Mouse (Mus musculus) intestine, embryonic 16.5 days (tissue): Measurements from ENCODE around the gene Pxt1. TPM values are rescaled to one million over a fixed set of nuclear protein-coding genes. Genes with fewer than 3 reads are reported as not detected.
"Not testable (repeated sequence)": the region's sequence is repeated elsewhere in the genome, so short reads cannot be mapped to it uniquely, and the experiment has no call there.

Source experiments
- ATAC-seq: fragments of 200-750 bp; cut with Nextera tagmentation; 2 replicates; pipeline ENCODE4 v1.8.0; 2017; ENCODE audit warnings: moderate TSS enrichment, moderate library complexity
- H3K27ac ChIP-seq: fragments of 300-500 bp; sonication (generic); 2 replicates; pipeline ENCODE4 v1.5.1; 2014; ENCODE audit warnings: mild to moderate bottlenecking, low read length
- H3K27me3 ChIP-seq: fragments of 300-500 bp; sonication (generic); replicated peaks from 2 replicates; pipeline ENCODE4 v1.6.1; 2014; ENCODE audit warnings: low read length, control low read depth, mixed read lengths; ENCODE audit not compliant: control insufficient read depth, insufficient read depth
- H3K36me3 ChIP-seq: fragments of 300-500 bp; sonication (generic); 2 replicates; pipeline ENCODE4 v1.6.1; 2014; ENCODE audit warnings: low read length, control low read depth; ENCODE audit not compliant: control insufficient read depth, insufficient read depth
- H3K4me1 ChIP-seq: fragments of 300-500 bp; sonication (generic); 2 replicates; pipeline ENCODE4 v1.6.1; 2014; ENCODE audit warnings: low read length, control low read depth, mixed read lengths; ENCODE audit not compliant: control insufficient read depth, insufficient read depth
- H3K4me2 ChIP-seq: fragments of 300-500 bp; sonication (generic); 2 replicates; pipeline ENCODE4 v1.6.1; 2014; ENCODE audit warnings: low read depth, low read length, control low read depth
- H3K4me3 ChIP-seq: fragments of 300-500 bp; sonication (generic); 2 replicates; pipeline ENCODE4 v1.5.1; 2014; ENCODE audit warnings: mild to moderate bottlenecking, low read length
- H3K9ac ChIP-seq: fragments of 300-500 bp; sonication (generic); 2 replicates; pipeline ENCODE4 v1.6.1; 2014; ENCODE audit warnings: low read depth, low read length
- H3K9me3 ChIP-seq: fragments of 300-500 bp; sonication (generic); 2 replicates; pipeline ENCODE4 v1.6.1; 2016; ENCODE audit warnings: low read length, control low read depth; ENCODE audit not compliant: control insufficient read depth
- WGBS: fragments of 180-500 bp; shearing (Covaris S2); extraction: QIAGEN DNeasy Blood & Tissue Kit; methylation state at CpG from one replicate; pipeline ENCODE4 v1.1.7; 2014; 5-methylcytosine and 5-hydroxymethylcytosine counted together
- polyA plus RNA-seq: library from polyadenylated mRNA; unstranded; fragments of >200 nt; fragmentation: Nextera tagmentation; extraction: Ambion mirVana; gene quantifications from 2 replicates; pipeline ENCODE4 v1.2.1, GENCODE M21; 2015

Gene Pxt1
- not detected in 2 replicates for polyA plus RNA-seq

- no peaks in the 10 kb centered on the region for H3K4me1 ChIP-seq
- H3K9ac ChIP-seq = no peak within 1 kb of the TSS
- no peak within 1 kb of the TSS for H3K4me3 ChIP-seq
- no peaks in the 10 kb centered on the region for H3K9me3 ChIP-seq
- no peak within 1 kb of the TSS for H3K4me2 ChIP-seq
- no peaks in the 10 kb centered on the region for H3K36me3 ChIP-seq
- H3K27me3 ChIP-seq = no peaks in the 10 kb centered on the region
- no peak within 1 kb of the TSS for H3K27ac ChIP-seq
- 85% methylated on average over 7 of the region's 7 CpGs for WGBS
- ATAC-seq = no peak
Observed at GRCm38 (mm10) chr17:28943740-28944139, at the start of gene Pxt1. Gene Pxt1, minus strand, starts transcription at chr17:28943840.

GRCm38 (mm10) chr17:28993004-28993403 lies 49.4 kb upstream of the Pxt1 start:
- H3K4me3 ChIP-seq, H3K36me3 ChIP-seq, H3K27ac ChIP-seq, H3K4me2 ChIP-seq, H3K9ac ChIP-seq, H3K4me1 ChIP-seq, H3K9me3 ChIP-seq, ATAC-seq, H3K27me3 ChIP-seq: not testable (repeated sequence)
- 96% methylated on average over 1 of the region's 1 CpGs for WGBS

- Histone ChIP-seq H3K36me3 (peaks cover 10% of the 10 kb centered on the region), H3K4me3 (no peak overlapping the region), H3K4me2 (no peak overlapping the region), H3K4me1 (no peaks in the 10 kb centered on the region), H3K9ac (no peak overlapping the region), H3K27me3 (no peaks in the 10 kb centered on the region), H3K9me3 (no peaks in the 10 kb centered on the region), H3K27ac (no peak overlapping the region)
- WGBS = 51% methylated on average over 7 of the region's 7 CpGs
- ATAC-seq = no peak
Observed at GRCm38 (mm10) chr17:28992105-28992504, 48.5 kb upstream of the Pxt1 start.

- H3K36me3 ChIP-seq = peaks cover 13% of the 10 kb centered on the region
- no peaks in the 10 kb centered on the region for H3K27me3 ChIP-seq
- H3K4me3 ChIP-seq = no peak overlapping the region
- H3K4me2 ChIP-seq = no peak overlapping the region
- H3K4me1 ChIP-seq = no peaks in the 10 kb centered on the region
- WGBS = 69% methylated on average over 9 of the region's 9 CpGs
- H3K27ac ChIP-seq = no peak overlapping the region
- no peaks in the 10 kb centered on the region for H3K9me3 ChIP-seq
- no peak for ATAC-seq
- no peak overlapping the region for H3K9ac ChIP-seq
Observed at GRCm38 (mm10) chr17:28991286-28991685, 47.6 kb upstream of the Pxt1 start.

- 67% methylated on average over 4 of the region's 4 CpGs for WGBS
Observed at GRCm38 (mm10) chr17:28990060-28990459, 46.4 kb upstream of the Pxt1 start.

GRCm38 (mm10) chr17:28988996-28989395 lies 45.4 kb upstream of the Pxt1 start:
- H3K9ac ChIP-seq = no peak overlapping the region
- H3K4me1 ChIP-seq = no peaks in the 10 kb centered on the region
- H3K4me3 ChIP-seq = no peak overlapping the region
- H3K27ac ChIP-seq = no peak overlapping the region
- H3K36me3 ChIP-seq = peaks cover 13% of the 10 kb centered on the region
- ATAC-seq = no peak
- H3K27me3 ChIP-seq = no peaks in the 10 kb centered on the region
- WGBS = 83% methylated on average over 3 of the region's 3 CpGs
- H3K9me3 ChIP-seq = no peaks in the 10 kb centered on the region
- no peak overlapping the region for H3K4me2 ChIP-seq

More at GRCm38 (mm10) chr17:28990060-28990459, 46.4 kb upstream of the Pxt1 start:
- H3K4me1 ChIP-seq = no peaks in the 10 kb centered on the region
- no peak overlapping the region for H3K4me3 ChIP-seq
- no peaks in the 10 kb centered on the region for H3K9me3 ChIP-seq
- no peak overlapping the region for H3K27ac ChIP-seq
- H3K36me3 ChIP-seq = peaks cover 13% of the 10 kb centered on the region
- H3K9ac ChIP-seq = no peak overlapping the region
- ATAC-seq = no peak
- no peaks in the 10 kb centered on the region for H3K27me3 ChIP-seq
- no peak overlapping the region for H3K4me2 ChIP-seq

GRCm38 (mm10) chr17:28988291-28988690 lies 44.7 kb upstream of the Pxt1 start:
- no peak overlapping the region for H3K4me2 ChIP-seq
- no peaks in the 10 kb centered on the region for H3K27me3 ChIP-seq
- no peak overlapping the region for H3K9ac ChIP-seq
- no peaks in the 10 kb centered on the region for H3K4me1 ChIP-seq
- no peak overlapping the region for H3K4me3 ChIP-seq
- ATAC-seq = no peak
- H3K36me3 ChIP-seq = peaks cover 13% of the 10 kb centered on the region
- H3K9me3 ChIP-seq = no peaks in the 10 kb centered on the region
- no peak overlapping the region for H3K27ac ChIP-seq
- WGBS = 70% methylated on average over 4 of the region's 4 CpGs

- H3K4me1 ChIP-seq = no peaks in the 10 kb centered on the region
- H3K27ac ChIP-seq = no peak overlapping the region
- no peaks in the 10 kb centered on the region for H3K27me3 ChIP-seq
- WGBS = 68% methylated on average over 4 of the region's 4 CpGs
- H3K9me3 ChIP-seq = no peaks in the 10 kb centered on the region
- no peak for ATAC-seq
- peaks cover 13% of the 10 kb centered on the region for H3K36me3 ChIP-seq
- H3K4me2 ChIP-seq = no peak overlapping the region
- no peak overlapping the region for H3K9ac ChIP-seq
- no peak overlapping the region for H3K4me3 ChIP-seq
Observed at GRCm38 (mm10) chr17:28987713-28988112, 44.1 kb upstream of the Pxt1 start.

- ATAC-seq = no peak
- H3K4me1 ChIP-seq = no peaks in the 10 kb centered on the region
- no peak overlapping the region for H3K4me2 ChIP-seq
- H3K27me3 ChIP-seq = no peaks in the 10 kb centered on the region
- no peaks in the 10 kb centered on the region for H3K9me3 ChIP-seq
- no peak overlapping the region for H3K9ac ChIP-seq
- peaks cover 13% of the 10 kb centered on the region for H3K36me3 ChIP-seq
- no peak overlapping the region for H3K27ac ChIP-seq
- no peak overlapping the region for H3K4me3 ChIP-seq
Observed at GRCm38 (mm10) chr17:28986833-28987232, 43.2 kb upstream of the Pxt1 start.

GRCm38 (mm10) chr17:28984724-28985420 lies 41.2 kb upstream of the Pxt1 start:
- no peak overlapping the region for H3K4me3 ChIP-seq
- no peaks in the 10 kb centered on the region for H3K27me3 ChIP-seq
- no peak overlapping the region for H3K27ac ChIP-seq
- peaks cover 13% of the 10 kb centered on the region for H3K36me3 ChIP-seq
- no peaks in the 10 kb centered on the region for H3K9me3 ChIP-seq
- H3K4me1 ChIP-seq = no peaks in the 10 kb centered on the region
- 92% methylated on average over 1 of the region's 1 CpGs for whole genome bisulfite sequencing
- no peak for ATAC-seq
- H3K9ac ChIP-seq = no peak overlapping the region
- no peak overlapping the region for H3K4me2 ChIP-seq
